In genomic region chr11:78347070-78347754, GRCm38 (mm10) we compare ENCODE assay signal across 8 mouse cellular contexts. TPM values are rescaled to one million over a fixed set of nuclear protein-coding genes. Genes with fewer than 3 reads are reported as not detected.
DNase-seq lines count a peak whose midpoint lies in the region; ATAC-seq and TF ChIP-seq lines count a peak whose summit lies in the region.

No protein-coding gene starts in this region.

- intact Hi-C loops in gastrocnemius, postnatal 14 days (cut with DNase I; ENCODE audit: low total_unique reads) = loop anchor here (5.0 kb wide), 1 partner anchor 80 kb away; no protein-coding TSS in a partner anchor

- peaks cover 28% of the 10 kb centered on the region for H3K4me1 ChIP-seq in hindbrain, embryonic 14.5 days (replicated peaks; ENCODE audit: control insufficient read depth, insufficient read depth, low read length)
- H3K4me1 ChIP-seq in hindbrain, embryonic 13.5 days (replicated peaks) = peaks cover 46% of the 10 kb centered on the region
- peaks cover 2 to 23% of the 10 kb centered on the region in 2 experiments for H3K4me1 ChIP-seq in ES-E14 (ENCODE audit: control insufficient read depth in 2 of 2, insufficient read depth in 2 of 2, low read length in 2 of 2, poor library complexity in 1 of 2)
- H3K4me1 ChIP-seq in limb, embryonic 14.5 days (ENCODE audit: control insufficient read depth, insufficient read depth, low read length) = peaks cover 29% of the 10 kb centered on the region
- H3K4me1 ChIP-seq in midbrain, postnatal 0 days (ENCODE audit: insufficient read depth, low read length) = peaks cover 16% of the 10 kb centered on the region; the same call in 1 of the 2 replicates

- no peak overlapping the region for H3K4me2 ChIP-seq in hindbrain, embryonic 14.5 days (replicated peaks)
- no peak overlapping the region for H3K4me2 ChIP-seq in hindbrain, embryonic 13.5 days
- H3K4me2 ChIP-seq in limb, embryonic 14.5 days (replicated peaks; ENCODE audit: low read depth, low read length, severe bottlenecking) = no peak overlapping the region
- no peak overlapping the region for H3K4me2 ChIP-seq in midbrain, postnatal 0 days (ENCODE audit: low read depth, low read length, poor library complexity, severe bottlenecking)

- no peak overlapping the region for H3K27ac ChIP-seq in hindbrain, embryonic 14.5 days
- no peak overlapping the region; the same call in 1 of the 2 replicates for H3K27ac ChIP-seq in hindbrain, embryonic 13.5 days
- no peak overlapping the region for H3K27ac ChIP-seq in ES-E14 (ENCODE audit: insufficient read depth, low read depth, low read length, poor library complexity, severe bottlenecking)
- H3K27ac ChIP-seq in limb, embryonic 14.5 days (replicated peaks; ENCODE audit: low read depth, low read length) = no peak overlapping the region
- H3K27ac ChIP-seq in midbrain, postnatal 0 days (ENCODE audit: low read depth, low read length) = no peak overlapping the region

- peak; percentile 82 for DNase-seq in hindbrain, embryonic 14.5 days (ENCODE audit: low spot score)
- DNase-seq in ES-E14 (ENCODE audit: low read depth, low spot score) = peak; percentile 71
- peak; percentile 83 to 84 for DNase-seq in cerebellum, adult 18-20 months
- peak; percentile 67 for DNase-seq in gastrocnemius, postnatal 14 days
- peak; percentile 77 for DNase-seq in limb, embryonic 14.5 days (ENCODE audit: low spot score)
- DNase-seq in midbrain, postnatal 0 days (ENCODE audit: low spot score) = peak; percentile 84
- peak; percentile 70 for DNase-seq in thymus, postnatal 25 days

- peak; percentile 90 for TF ChIP-seq CTCF in midbrain, postnatal 0 days (IDR thresholded peaks at IDR 0.05)

- TF ChIP-seq POLR2A in limb, embryonic 14.5 days (IDR thresholded peaks at IDR 0.05; ENCODE audit: borderline replicate concordance, extremely low read depth, insufficient read depth, insufficient read length) = no peak

- peaks cover 13% of the 10 kb centered on the region for H3K36me3 ChIP-seq in hindbrain, embryonic 14.5 days (replicated peaks; ENCODE audit: control insufficient read depth, insufficient read depth)
- peaks cover 21% of the 10 kb centered on the region for H3K36me3 ChIP-seq in hindbrain, embryonic 13.5 days
- H3K36me3 ChIP-seq in ES-E14 (ENCODE audit: control insufficient read depth, insufficient read depth, low read length, poor library complexity, severe bottlenecking) = peaks cover 5% of the 10 kb centered on the region; the same call in 1 of the 2 replicates
- peaks cover 27% of the 10 kb centered on the region for H3K36me3 ChIP-seq in limb, embryonic 14.5 days (ENCODE audit: control insufficient read depth, insufficient read depth, low read length)
- H3K36me3 ChIP-seq in midbrain, postnatal 0 days (ENCODE audit: insufficient read depth, low read length) = peaks cover 21% of the 10 kb centered on the region; the same call in 1 of the 2 replicates

- H3K9me3 ChIP-seq in hindbrain, embryonic 14.5 days (ENCODE audit: control insufficient read depth, low read length) = no peaks in the 10 kb centered on the region
- no peaks in the 10 kb centered on the region for H3K9me3 ChIP-seq in hindbrain, embryonic 13.5 days
- H3K9me3 ChIP-seq in ES-E14 (ENCODE audit: control insufficient read depth, insufficient read depth, low read depth, low read length) = no peaks in the 10 kb centered on the region
- no peaks in the 10 kb centered on the region for H3K9me3 ChIP-seq in limb, embryonic 14.5 days (ENCODE audit: control insufficient read depth, low read length)
- H3K9me3 ChIP-seq in midbrain, postnatal 0 days (ENCODE audit: low read length) = no peaks in the 10 kb centered on the region

- WGBS in hindbrain, embryonic 14.5 days = 90% methylated on average over 10 of the region's 10 CpGs
- 90% methylated on average over 10 of the region's 10 CpGs for WGBS in hindbrain, embryonic 13.5 days
- 92% methylated on average over 10 of the region's 10 CpGs for WGBS in limb, embryonic 14.5 days
- WGBS in midbrain, postnatal 0 days = 92% methylated on average over 10 of the region's 10 CpGs

- H3K9ac ChIP-seq in hindbrain, embryonic 14.5 days = no peak overlapping the region
- no peak overlapping the region for H3K9ac ChIP-seq in hindbrain, embryonic 13.5 days
- H3K9ac ChIP-seq in ES-E14 (ENCODE audit: insufficient read depth, low read depth, low read length, poor library complexity, severe bottlenecking) = no peak overlapping the region
- no peak overlapping the region for H3K9ac ChIP-seq in limb, embryonic 14.5 days (ENCODE audit: low read depth, low read length, severe bottlenecking)
- H3K9ac ChIP-seq in midbrain, postnatal 0 days (replicated peaks; ENCODE audit: low read length, poor library complexity, severe bottlenecking) = no peak overlapping the region

- H3K4me3 ChIP-seq in hindbrain, embryonic 14.5 days (replicated peaks; ENCODE audit: low read length) = no peak overlapping the region
- no peak overlapping the region for H3K4me3 ChIP-seq in hindbrain, embryonic 13.5 days
- H3K4me3 ChIP-seq in ES-E14 (ENCODE audit: insufficient read depth in 1 of 2, low read depth in 1 of 2, low read length in 2 of 2, poor library complexity in 1 of 2, severe bottlenecking in 1 of 2) = peak overlapping the region; percentile 18 to 45
- H3K4me3 ChIP-seq in limb, embryonic 14.5 days (replicated peaks; ENCODE audit: low read length) = no peak overlapping the region
- no peak overlapping the region for H3K4me3 ChIP-seq in midbrain, postnatal 0 days (ENCODE audit: low read depth, low read length)

- ATAC-seq in hindbrain, embryonic 14.5 days (ENCODE audit: low FRiP score) = no peak
- no peak for ATAC-seq in hindbrain, embryonic 13.5 days (ENCODE audit: low FRiP score)
- no peak for ATAC-seq in limb, embryonic 14.5 days (ENCODE audit: low FRiP score, low read depth)
- no peak for ATAC-seq in midbrain, postnatal 0 days (ENCODE audit: low FRiP score)

- H3K27me3 ChIP-seq in hindbrain, embryonic 14.5 days (ENCODE audit: control insufficient read depth, insufficient read depth, low read length) = no peaks in the 10 kb centered on the region
- H3K27me3 ChIP-seq in hindbrain, embryonic 13.5 days = no peaks in the 10 kb centered on the region
- no peaks in the 10 kb centered on the region for H3K27me3 ChIP-seq in limb, embryonic 14.5 days (ENCODE audit: control insufficient read depth, insufficient read depth, low read length)
- no peaks in the 10 kb centered on the region for H3K27me3 ChIP-seq in midbrain, postnatal 0 days (ENCODE audit: insufficient read depth, low read length)

- in situ Hi-C loops in ES-E14 (cut with MboI; ENCODE audit: low sequenced_read_pairs in 2 of 2, unreplicated experiment in 2 of 2) = no loop called here

TF ChIP-seq in ES-E14, 5 proteins besides CTCF, POLR2A, EP300 and RAD21 (continues in another document):
- TF ChIP-seq CHD2 (IDR thresholded peaks at IDR 0.05; ENCODE audit: low read depth, low read length) = no peak

RNA-seq across cellular contexts. Expression of gene Unc119, which starts 3.9 kb away (rescaled TPM):
- polyA plus RNA-seq in hindbrain, embryonic 14.5 days (2014; fragmentation: Nextera tagmentation; extraction: Ambion mirVana) = 82.6 and 95.8 TPM in 2 replicates
- polyA plus RNA-seq in hindbrain, embryonic 13.5 days (2015; fragmentation: Nextera tagmentation; extraction: Ambion mirVana) = 75.1 and 76.7 TPM in 2 replicates
- 22.2 and 24.5 TPM in 2 replicates for total RNA-seq in ES-E14 (2012; rRNA removed)
- 10 to 100 TPM; 16.1 to 17.8 TPM for total RNA-seq in gastrocnemius, postnatal 14 days (2021)
- polyA plus RNA-seq in limb, embryonic 14.5 days (2012; rRNA removed) = 114 and 143 TPM in 2 replicates
- 55.7 and 66.9 TPM in 2 replicates for polyA plus RNA-seq in limb, embryonic 14.5 days (2014; fragmentation: Nextera tagmentation; extraction: Ambion mirVana)
- total RNA-seq in midbrain, postnatal 0 days (2014; rRNA removed) = 93.5 and 141 TPM in 2 replicates
- 79.6 and 83.4 TPM in 2 replicates for polyA plus RNA-seq in midbrain, postnatal 0 days (2015; fragmentation: Nextera tagmentation; extraction: Ambion mirVana)

RNA-seq across cellular contexts. Expression of gene Pigs, which starts 19.0 kb away (rescaled TPM):
- polyA plus RNA-seq in hindbrain, embryonic 14.5 days (2014; fragmentation: Nextera tagmentation; extraction: Ambion mirVana) = 76.4 and 76.5 TPM in 2 replicates
- polyA plus RNA-seq in hindbrain, embryonic 13.5 days (2015; fragmentation: Nextera tagmentation; extraction: Ambion mirVana) = 75.0 and 78.2 TPM in 2 replicates
- 45.7 and 78.9 TPM in 2 replicates for total RNA-seq in ES-E14 (2012; rRNA removed)
- total RNA-seq in gastrocnemius, postnatal 14 days (2021) = 10 to 100 TPM; 23.1 to 25.1 TPM
- 95.5 and 135 TPM in 2 replicates for polyA plus RNA-seq in limb, embryonic 14.5 days (2012; rRNA removed)
- 79.7 and 88.4 TPM in 2 replicates for polyA plus RNA-seq in limb, embryonic 14.5 days (2014; fragmentation: Nextera tagmentation; extraction: Ambion mirVana)
- total RNA-seq in midbrain, postnatal 0 days (2014; rRNA removed) = 62.4 and 67.2 TPM in 2 replicates
- polyA plus RNA-seq in midbrain, postnatal 0 days (2015; fragmentation: Nextera tagmentation; extraction: Ambion mirVana) = 82.6 and 91.0 TPM in 2 replicates

RNA-seq across cellular contexts. Expression of gene Aldoc, which starts 24.4 kb away (rescaled TPM):
- 278 and 292 TPM in 2 replicates for polyA plus RNA-seq in hindbrain, embryonic 14.5 days (2014; fragmentation: Nextera tagmentation; extraction: Ambion mirVana)
- polyA plus RNA-seq in hindbrain, embryonic 13.5 days (2015; fragmentation: Nextera tagmentation; extraction: Ambion mirVana) = 144 and 175 TPM in 2 replicates
- 5.0 and 9.8 TPM in 2 replicates for total RNA-seq in ES-E14 (2012; rRNA removed)
- total RNA-seq in gastrocnemius, postnatal 14 days (2021) = 1 to 10 TPM; 1.5 to 2.1 TPM
- polyA plus RNA-seq in limb, embryonic 14.5 days (2012; rRNA removed) = 9.2 and 11.9 TPM in 2 replicates
- 8.3 and 11.3 TPM in 2 replicates for polyA plus RNA-seq in limb, embryonic 14.5 days (2014; fragmentation: Nextera tagmentation; extraction: Ambion mirVana)
- 265 and 359 TPM in 2 replicates for total RNA-seq in midbrain, postnatal 0 days (2014; rRNA removed)
- polyA plus RNA-seq in midbrain, postnatal 0 days (2015; fragmentation: Nextera tagmentation; extraction: Ambion mirVana) = 224 and 305 TPM in 2 replicates

RNA-seq across cellular contexts. Expression of gene Foxn1, which starts 39.1 kb away (rescaled TPM):
- not detected in 2 replicates for polyA plus RNA-seq in hindbrain, embryonic 14.5 days (2014; fragmentation: Nextera tagmentation; extraction: Ambion mirVana)
- not detected in 2 replicates for polyA plus RNA-seq in hindbrain, embryonic 13.5 days (2015; fragmentation: Nextera tagmentation; extraction: Ambion mirVana)
- not detected in 2 replicates for total RNA-seq in ES-E14 (2012; rRNA removed)
- not detected for total RNA-seq in gastrocnemius, postnatal 14 days (2021)
- polyA plus RNA-seq in limb, embryonic 14.5 days (2012; rRNA removed) = 0.96 and 1.1 TPM in 2 replicates
- polyA plus RNA-seq in limb, embryonic 14.5 days (2014; fragmentation: Nextera tagmentation; extraction: Ambion mirVana) = 1.9 and 2.0 TPM in 2 replicates
- total RNA-seq in midbrain, postnatal 0 days (2014; rRNA removed) = not detected in 2 replicates
- not detected in 2 replicates for polyA plus RNA-seq in midbrain, postnatal 0 days (2015; fragmentation: Nextera tagmentation; extraction: Ambion mirVana)

RNA-seq across cellular contexts. Expression of gene Spag5, which starts 45.9 kb away (rescaled TPM):
- polyA plus RNA-seq in hindbrain, embryonic 14.5 days (2014; fragmentation: Nextera tagmentation; extraction: Ambion mirVana) = 5.6 and 9.2 TPM in 2 replicates
- polyA plus RNA-seq in hindbrain, embryonic 13.5 days (2015; fragmentation: Nextera tagmentation; extraction: Ambion mirVana) = 9.9 and 10.2 TPM in 2 replicates
- total RNA-seq in ES-E14 (2012; rRNA removed) = 58.2 and 96.2 TPM in 2 replicates
- total RNA-seq in gastrocnemius, postnatal 14 days (2021) = 1 to 10 TPM; 5.3 TPM
- 56.6 and 57.3 TPM in 2 replicates for polyA plus RNA-seq in limb, embryonic 14.5 days (2012; rRNA removed)
- 28.7 and 31.2 TPM in 2 replicates for polyA plus RNA-seq in limb, embryonic 14.5 days (2014; fragmentation: Nextera tagmentation; extraction: Ambion mirVana)
- total RNA-seq in midbrain, postnatal 0 days (2014; rRNA removed) = 3.1 and 3.6 TPM in 2 replicates
- polyA plus RNA-seq in midbrain, postnatal 0 days (2015; fragmentation: Nextera tagmentation; extraction: Ambion mirVana) = 2.2 and 2.4 TPM in 2 replicates

Comparison
In these comparisons a context has a peak if more than half of its experiments do, and no peak if none do; other contexts are left out.
1. H3K4me3 ChIP-seq: peak in ES-E14 (2 of 2); none in hindbrain, embryonic 14.5 days (single experiment), hindbrain, embryonic 13.5 days (single experiment), limb, embryonic 14.5 days (single experiment) and midbrain, postnatal 0 days (single experiment).
2. RNA of gene Aldoc, which starts 24.4 kb away (polyA plus RNA-seq): 278 to 292 TPM in hindbrain, embryonic 14.5 days, 224 to 305 TPM in midbrain, postnatal 0 days and 144 to 175 TPM in hindbrain, embryonic 13.5 days; 8.3 to 11.9 TPM in limb, embryonic 14.5 days; every median in the first group is over 10 times any median in the second.
3. Peak in every context shown above with its lines, with median percentiles within 50 percentile points of each other: DNase-seq.